Mouse (Mus musculus) heart, embryonic 12.5 days (tissue): Measurements from ENCODE around the gene Tmem52. TPM values are rescaled to one million over a fixed set of nuclear protein-coding genes. Genes with fewer than 3 reads are reported as not detected.
"Not testable (repeated sequence)": the region's sequence is repeated elsewhere in the genome, so short reads cannot be mapped to it uniquely, and the experiment has no call there.

Experiments
- ATAC-seq: fragments of 200-750 bp; cut with Nextera tagmentation; 2 replicates; pipeline ENCODE4 v1.8.0; 2017; ENCODE audit warnings: moderate TSS enrichment, moderate library complexity; ENCODE audit not compliant: insufficient number of reproducible peaks, low FRiP score
- H3K27ac ChIP-seq: fragments of 300-500 bp; sonication (generic); 2 replicates; pipeline ENCODE4 v1.5.1; 2016; ENCODE audit warnings: mild to moderate bottlenecking, moderate library complexity; ENCODE audit not compliant: poor library complexity, severe bottlenecking
- H3K27me3 ChIP-seq: fragments of 300-500 bp; sonication (generic); replicated peaks from 2 replicates; pipeline ENCODE4 v1.6.1; 2016; ENCODE audit warnings: mild to moderate bottlenecking, moderate library complexity
- H3K36me3 ChIP-seq: fragments of 300-500 bp; sonication (generic); 2 replicates; pipeline ENCODE4 v1.6.1; 2016; ENCODE audit warnings: mild to moderate bottlenecking, moderate library complexity
- H3K4me1 ChIP-seq: fragments of 300-500 bp; sonication (generic); replicated peaks from 2 replicates; pipeline ENCODE4 v1.6.1; 2016; ENCODE audit warnings: mild to moderate bottlenecking
- H3K4me2 ChIP-seq: fragments of 300-500 bp; sonication (generic); 2 replicates; pipeline ENCODE4 v1.6.1; 2016; ENCODE audit warnings: mild to moderate bottlenecking, moderate library complexity
- H3K4me3 ChIP-seq: fragments of 300-500 bp; sonication (generic); 2 replicates; pipeline ENCODE4 v1.5.1; 2016; ENCODE audit warnings: mild to moderate bottlenecking
- H3K9ac ChIP-seq: fragments of 300-500 bp; sonication (generic); 2 replicates; pipeline ENCODE4 v1.6.1; 2016; ENCODE audit warnings: mild to moderate bottlenecking, moderate library complexity
- H3K9me3 ChIP-seq: fragments of 300-500 bp; sonication (generic); replicated peaks from 2 replicates; pipeline ENCODE4 v1.6.1; 2016; ENCODE audit warnings: mild to moderate bottlenecking, moderate library complexity
- WGBS: fragments of 180-500 bp; shearing (Covaris S2); methylation state at CpG from one replicate; pipeline ENCODE4 v1.1.7; 2016; 5-methylcytosine and 5-hydroxymethylcytosine counted together
- polyA plus RNA-seq: library from polyadenylated mRNA; unstranded; fragments of >200 nt; fragmentation: Nextera tagmentation; extraction: Ambion mirVana; gene quantifications from 2 replicates; pipeline ENCODE4 v1.2.1, GENCODE M21; 2016

Tmem52 gene
- not detected in 2 replicates for polyA plus RNA-seq

GRCm38 (mm10) chr4:155468952-155469351 is at the start of gene Tmem52:
TSS of gene Tmem52 (plus strand) at chr4:155469114.
- H3K9ac ChIP-seq: peak within 1 kb of the TSS; percentile 56; the same call in 1 of the 2 replicates

DNA sequence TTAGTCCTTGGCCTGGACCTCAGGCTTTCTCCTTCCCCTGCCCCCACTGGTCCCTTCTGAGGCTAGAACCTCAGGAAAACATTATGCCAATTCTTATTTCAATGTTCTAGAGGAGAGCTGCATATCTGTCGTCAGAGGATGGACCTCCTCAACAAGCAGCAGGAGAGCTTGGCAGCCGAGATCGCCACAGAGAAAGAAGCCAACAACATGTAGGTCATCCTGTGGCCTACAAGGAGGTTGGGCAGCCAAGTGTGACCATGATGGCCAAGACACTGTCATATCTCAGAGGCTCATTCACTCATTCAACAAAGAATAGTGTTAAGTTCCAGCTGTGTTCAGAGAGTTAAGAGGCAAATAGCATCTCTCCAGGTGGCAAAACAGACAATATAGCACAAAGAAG is 48.8 kb upstream of the Tmem52 start:
- no peaks in the 10 kb centered on the region for H3K27me3 ChIP-seq
- no peak overlapping the region for H3K27ac ChIP-seq

More at GRCm38 (mm10) chr4:155468952-155469351, at the start of gene Tmem52:
- Histone ChIP-seq H3K27me3 (peaks cover 67% of the 10 kb centered on the region), H3K4me1 (peaks cover 19% of the 10 kb centered on the region), H3K27ac (no peak within 1 kb of the TSS), H3K4me3 (peak within 1 kb of the TSS; percentile 39), H3K4me2 (peak within 1 kb of the TSS; percentile 71), H3K36me3 (no peaks in the 10 kb centered on the region), H3K9me3 (no peaks in the 10 kb centered on the region)
- ATAC-seq: no peak
- WGBS: 11% methylated on average over 21 of the region's 21 CpGs

DNA sequence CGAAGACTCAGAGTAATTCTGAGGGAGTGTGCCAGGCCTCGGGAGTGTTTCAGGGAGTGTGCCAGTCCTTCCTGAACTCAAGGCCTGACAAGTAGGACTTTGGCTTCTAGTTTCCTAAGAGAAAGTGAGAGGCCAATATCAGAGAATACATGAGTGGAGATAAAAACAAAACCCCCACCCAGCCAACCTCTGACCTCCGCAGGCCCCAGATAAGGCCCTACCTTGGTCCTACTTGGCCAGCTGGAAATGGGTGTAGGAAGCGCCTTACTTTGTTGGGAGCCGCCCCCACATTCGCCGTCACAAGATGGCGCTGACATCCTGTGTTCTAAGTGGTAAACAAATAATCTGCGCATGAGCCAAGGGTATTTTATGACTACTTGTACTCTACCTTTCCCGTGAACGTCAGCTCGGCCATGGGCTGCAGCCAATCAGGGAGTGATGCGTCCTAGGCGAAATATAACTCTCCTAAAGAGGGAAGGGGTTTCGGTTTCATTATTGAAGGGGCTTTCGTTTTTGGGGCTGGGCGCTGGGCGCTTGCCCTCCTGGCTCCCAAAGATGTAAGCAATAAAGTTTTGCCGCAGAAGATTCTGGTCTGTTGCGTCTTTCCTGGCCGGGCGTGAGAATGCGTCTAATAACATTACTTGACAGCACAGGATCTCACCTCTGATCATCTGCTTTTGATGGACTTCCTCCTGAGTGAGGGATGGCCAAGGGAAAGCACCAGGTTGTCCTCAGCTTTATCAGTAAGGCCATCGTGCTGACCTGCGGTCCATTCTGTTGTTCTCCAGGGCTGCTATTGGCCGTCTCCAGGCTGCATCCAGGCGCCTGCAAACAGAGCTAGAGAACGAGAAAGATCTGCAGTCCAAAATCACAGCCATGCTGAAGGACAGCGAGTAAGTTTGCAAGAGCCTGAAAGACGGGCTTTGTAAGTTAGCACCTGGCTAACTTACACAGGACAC is 47.2 kb upstream of the Tmem52 start:
- not testable (repeated sequence) for ATAC-seq, H3K9ac ChIP-seq, H3K4me3 ChIP-seq, H3K4me1 ChIP-seq, H3K4me2 ChIP-seq, H3K36me3 ChIP-seq, H3K27me3 ChIP-seq, H3K27ac ChIP-seq, H3K9me3 ChIP-seq
- WGBS: 79% methylated on average over 23 of the region's 30 CpGs

More for the DNA sequence above, 48.8 kb upstream of the Tmem52 start:
- no peak for ATAC-seq
- no peak overlapping the region for H3K9ac ChIP-seq
- no peak overlapping the region for H3K4me3 ChIP-seq
- no peaks in the 10 kb centered on the region for H3K9me3 ChIP-seq
- WGBS: 79% methylated on average over 3 of the region's 3 CpGs
- H3K4me1 ChIP-seq: no peaks in the 10 kb centered on the region
- H3K4me2 ChIP-seq: no peak overlapping the region
- H3K36me3 ChIP-seq: no peaks in the 10 kb centered on the region

DNA sequence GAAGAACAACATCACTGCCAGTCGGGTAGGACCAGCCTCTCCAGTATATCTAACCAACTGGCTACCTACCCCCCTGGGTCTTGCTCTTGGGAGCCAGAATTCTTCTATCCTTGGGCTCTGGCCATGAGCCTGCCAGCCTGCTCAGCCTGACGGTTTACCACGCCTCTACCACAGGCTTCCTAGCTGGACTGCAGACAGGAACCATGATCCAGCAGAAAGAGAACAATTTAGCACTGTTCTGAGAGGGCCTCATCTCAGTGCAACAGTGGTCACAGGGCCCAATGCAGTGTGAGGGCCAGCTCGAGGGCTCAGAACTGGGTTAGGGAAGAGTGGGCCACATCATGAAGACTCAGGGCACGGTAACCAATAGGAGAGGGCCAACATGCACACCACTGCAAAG is 44.9 kb upstream of the Tmem52 start:
- Histone ChIP-seq H3K36me3 (no peaks in the 10 kb centered on the region), H3K4me1 (no peaks in the 10 kb centered on the region), H3K4me3 (no peak overlapping the region), H3K9ac (no peak overlapping the region), H3K9me3 (no peaks in the 10 kb centered on the region), H3K27me3 (0 out of 2 replicates have a peak, but pooled peaks cover 2% of the 10 kb centered on the region), H3K4me2 (no peak overlapping the region), H3K27ac (no peak overlapping the region)
- WGBS: 74% methylated on average over 5 of the region's 5 CpGs
- no peak for ATAC-seq

- H3K4me2 ChIP-seq: no peak overlapping the region
- no peak overlapping the region for H3K4me3 ChIP-seq
- H3K36me3 ChIP-seq: no peaks in the 10 kb centered on the region
- 81% methylated on average over 6 of the region's 6 CpGs for WGBS
- 0 out of 2 replicates have a peak, but pooled peaks cover 2% of the 10 kb centered on the region for H3K27me3 ChIP-seq
- no peak overlapping the region for H3K9ac ChIP-seq
- H3K27ac ChIP-seq: no peak overlapping the region
- H3K9me3 ChIP-seq: 0 out of 2 replicates have a peak, but pooled peaks cover 4% of the 10 kb centered on the region
- H3K4me1 ChIP-seq: no peaks in the 10 kb centered on the region
- no peak for ATAC-seq
Measured at GRCm38 (mm10) chr4:155426272-155426671, 42.6 kb upstream of the Tmem52 start.

- Histone ChIP-seq H3K4me2 (no peak overlapping the region), H3K4me3 (no peak overlapping the region), H3K9me3 (0 out of 2 replicates have a peak, but pooled peaks cover 4% of the 10 kb centered on the region), H3K4me1 (no peaks in the 10 kb centered on the region), H3K36me3 (no peaks in the 10 kb centered on the region), H3K27me3 (0 out of 2 replicates have a peak, but pooled peaks cover 2% of the 10 kb centered on the region), H3K27ac (no peak overlapping the region), H3K9ac (no peak overlapping the region)
- no peak for ATAC-seq
Measured at GRCm38 (mm10) chr4:155428442-155428841, 40.5 kb upstream of the Tmem52 start.

GRCm38 (mm10) chr4:155429202-155429601 is 39.7 kb upstream of the Tmem52 start:
- Histone ChIP-seq H3K4me3 (no peak overlapping the region), H3K27me3 (0 out of 2 replicates have a peak, but pooled peaks cover 2% of the 10 kb centered on the region), H3K4me2 (no peak overlapping the region), H3K36me3 (no peaks in the 10 kb centered on the region), H3K9me3 (0 out of 2 replicates have a peak, but pooled peaks cover 4% of the 10 kb centered on the region), H3K9ac (no peak overlapping the region), H3K27ac (no peak overlapping the region), H3K4me1 (no peaks in the 10 kb centered on the region)
- 77% methylated on average over 3 of the region's 3 CpGs for WGBS
- no peak for ATAC-seq

DNA sequence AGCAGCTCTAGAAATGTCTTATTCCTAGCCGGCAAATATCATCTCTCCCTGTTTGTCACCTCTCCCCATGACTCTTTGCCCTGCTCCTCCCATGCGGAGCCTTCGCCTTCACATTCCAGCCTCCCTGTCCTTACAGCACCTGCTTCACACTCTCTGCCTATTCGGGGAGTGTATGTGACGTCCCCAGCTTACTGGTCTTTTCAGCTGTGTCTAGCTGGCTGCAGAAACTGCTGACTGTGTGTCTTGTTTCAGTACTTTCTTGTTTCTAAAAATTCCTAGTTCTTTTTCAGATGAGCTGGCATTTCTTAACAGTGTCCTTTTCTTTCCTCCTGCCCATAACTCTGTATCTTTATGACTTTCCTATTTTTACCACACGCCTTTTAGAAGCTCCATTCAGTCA is 36.6 kb upstream of the Tmem52 start:
- Histone ChIP-seq H3K9ac (no peak overlapping the region), H3K4me1 (no peaks in the 10 kb centered on the region), H3K4me3 (no peak overlapping the region), H3K27ac (no peak overlapping the region), H3K4me2 (no peak overlapping the region), H3K27me3 (0 out of 2 replicates have a peak, but pooled peaks cover under 1% of the 10 kb centered on the region), H3K36me3 (no peaks in the 10 kb centered on the region), H3K9me3 (0 out of 2 replicates have a peak, but pooled peaks cover 4% of the 10 kb centered on the region)
- 74% methylated on average over 6 of the region's 6 CpGs for WGBS
- ATAC-seq: no peak

DNA sequence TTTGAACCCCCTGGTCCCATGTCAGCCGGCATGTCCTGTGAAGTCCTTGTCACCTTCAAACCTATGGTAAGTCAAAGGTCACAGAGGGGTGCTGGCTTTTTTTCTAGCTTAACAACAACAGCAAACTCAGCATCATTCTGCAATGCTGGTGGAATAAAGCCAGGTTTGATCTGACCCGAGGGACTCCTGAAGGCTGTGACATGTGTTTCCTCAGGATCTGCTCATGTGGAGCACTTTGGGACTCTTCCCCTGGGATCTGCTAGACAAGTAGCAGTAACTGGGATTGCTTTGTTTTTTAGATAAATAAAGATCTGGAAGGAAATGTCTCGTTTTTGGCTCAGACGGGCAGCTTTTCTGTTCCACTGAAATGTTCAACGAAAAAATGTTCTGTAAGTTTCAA is 34.9 kb upstream of the Tmem52 start:
- H3K36me3 ChIP-seq: no peaks in the 10 kb centered on the region
- H3K9me3 ChIP-seq: 0 out of 2 replicates have a peak, but pooled peaks cover 4% of the 10 kb centered on the region
- H3K4me1 ChIP-seq: no peaks in the 10 kb centered on the region
- no peak overlapping the region for H3K9ac ChIP-seq
- H3K4me3 ChIP-seq: no peak overlapping the region
- no peak overlapping the region for H3K4me2 ChIP-seq
- no peak overlapping the region for H3K27ac ChIP-seq
- ATAC-seq: no peak
- WGBS: 54% methylated on average over 5 of the region's 5 CpGs
- 0 out of 2 replicates have a peak, but pooled peaks cover 5% of the 10 kb centered on the region for H3K27me3 ChIP-seq

DNA sequence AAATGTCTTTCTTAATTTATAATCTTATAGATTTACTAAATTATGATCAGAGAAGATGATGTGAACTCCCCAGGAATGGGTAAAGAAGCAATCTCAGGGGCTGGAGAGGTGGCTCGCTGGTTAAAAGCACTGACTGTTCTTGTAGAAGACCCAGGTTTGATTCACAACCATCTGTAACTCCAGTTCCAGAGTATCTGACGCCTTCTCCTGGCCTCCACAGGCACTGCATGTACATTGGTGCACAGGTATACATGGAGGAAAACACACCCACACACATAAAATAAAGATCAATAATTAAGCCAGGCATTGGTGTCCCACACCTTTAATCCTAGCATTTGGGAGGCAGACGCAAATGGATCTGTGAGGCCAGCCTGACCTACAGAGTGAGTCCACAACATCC is 26.1 kb upstream of the Tmem52 start:
- Histone ChIP-seq H3K9me3 (no peaks in the 10 kb centered on the region), H3K4me3 (no peak overlapping the region), H3K36me3 (no peaks in the 10 kb centered on the region), H3K27me3 (0 out of 2 replicates have a peak, but pooled peaks cover 7% of the 10 kb centered on the region), H3K9ac (no peak overlapping the region), H3K4me2 (no peak overlapping the region), H3K27ac (no peak overlapping the region), H3K4me1 (no peaks in the 10 kb centered on the region)
- 56% methylated on average over 3 of the region's 3 CpGs for WGBS
- ATAC-seq: no peak

GRCm38 (mm10) chr4:155451597-155451996 is 17.3 kb upstream of the Tmem52 start:
- H3K9ac ChIP-seq: no peak overlapping the region
- WGBS: 35% methylated on average over 10 of the region's 10 CpGs
- H3K4me2 ChIP-seq: no peak overlapping the region
- H3K4me3 ChIP-seq: no peak overlapping the region
- ATAC-seq: no peak
- no peaks in the 10 kb centered on the region for H3K9me3 ChIP-seq
- no peaks in the 10 kb centered on the region for H3K27me3 ChIP-seq
- H3K36me3 ChIP-seq: no peaks in the 10 kb centered on the region
- no peaks in the 10 kb centered on the region for H3K4me1 ChIP-seq
- no peak overlapping the region for H3K27ac ChIP-seq
